Mouse (Mus musculus) megakaryocyte-erythroid progenitor cell, adult 5 weeks (primary cell): ENCODE measurements around the gene Plau. TPM values are rescaled to one million over a fixed set of nuclear protein-coding genes. Genes with fewer than 3 reads are reported as not detected.

Experiments
- polyA plus RNA-seq: library from polyadenylated mRNA; stranded (reverse); fragments of >175 nt; gene quantifications from 2 replicates; pipeline ENCODE4 v1.2.3, GENCODE M21; 2012

The Plau gene
- polyA plus RNA-seq = 0.37 and 0.69 TPM in 2 replicates

DNA sequence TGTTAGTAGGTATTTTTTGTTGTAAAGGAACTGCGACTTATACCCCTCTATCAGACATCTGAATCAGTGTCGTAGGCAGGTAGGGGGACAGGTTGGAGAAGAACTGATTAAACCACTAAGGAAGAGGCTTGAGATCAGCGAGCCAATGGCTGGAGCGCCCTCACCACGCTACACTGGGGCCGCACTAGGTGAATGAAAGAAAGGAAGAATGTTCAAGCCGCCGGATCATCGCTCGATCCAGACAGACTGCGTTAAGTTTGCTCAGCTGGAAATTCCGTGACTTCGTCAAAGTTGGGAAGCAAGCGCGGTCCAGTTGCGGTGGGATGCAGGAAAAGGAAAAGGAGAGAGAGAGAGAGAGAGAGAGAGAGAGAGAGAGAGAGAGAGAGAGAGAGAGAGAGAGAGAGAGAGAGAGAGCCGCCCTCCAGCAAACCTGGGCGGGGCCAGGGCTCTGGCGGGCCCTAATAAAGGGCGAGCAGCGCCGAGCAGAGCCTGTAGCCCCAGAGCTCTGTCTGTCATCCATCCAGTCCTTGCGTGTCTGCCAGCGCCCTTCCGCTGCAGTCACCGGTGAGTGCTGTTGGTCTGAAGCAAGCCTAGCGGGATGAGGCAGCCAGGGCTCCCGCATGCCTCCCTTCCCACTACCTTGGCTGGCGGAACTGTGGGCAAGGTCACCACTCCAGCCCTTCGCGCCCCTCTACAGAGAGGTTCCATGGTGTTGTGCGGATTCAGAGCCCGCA lies at the start of gene Plau:
Plau (plus strand) TSS at position 490 of the 734 bp plus-strand sequence.

DNA sequence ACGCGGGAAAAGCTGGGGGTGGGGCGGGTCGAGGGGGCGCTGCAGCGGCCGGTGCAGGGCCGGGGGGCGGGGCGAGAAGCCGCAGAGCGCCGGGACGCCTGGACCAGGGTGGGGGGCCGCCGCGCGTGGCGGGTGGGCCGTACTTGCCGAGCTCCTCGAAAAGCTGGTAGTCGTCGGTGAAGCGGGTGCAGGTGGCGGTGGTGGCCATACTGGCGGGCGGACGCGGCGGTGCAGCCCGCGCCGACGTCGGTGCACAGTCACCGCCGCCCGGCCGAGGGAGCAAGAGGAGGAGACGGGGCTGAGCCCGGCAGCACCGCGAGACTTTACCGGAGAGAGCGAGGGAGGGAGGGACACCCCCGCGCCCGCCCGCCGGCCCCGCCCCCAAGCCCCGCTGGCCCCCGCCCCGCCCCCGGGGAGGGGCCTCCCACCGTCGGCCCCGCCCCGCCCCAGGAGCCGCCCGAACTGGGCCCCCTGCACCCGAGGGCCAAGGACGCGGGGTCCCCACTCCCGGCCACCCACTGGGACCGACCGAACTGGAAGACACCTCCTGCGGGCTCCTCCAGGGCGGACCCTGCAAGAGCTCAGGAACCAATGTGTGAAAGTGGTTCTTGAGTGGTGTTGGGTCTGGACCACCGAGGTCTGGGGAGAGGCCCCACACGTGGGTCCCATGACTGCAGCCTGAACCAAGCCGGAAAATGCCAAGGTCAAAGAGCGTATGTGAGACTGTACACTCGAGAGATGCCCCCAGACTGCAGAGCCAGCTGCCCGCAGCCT lies 42.5 kb upstream of the Plau start, which contains the start of gene Camk2g:
Camk2g (minus strand) TSS at position 331 of the 774 bp plus-strand sequence.

Other genes with a start within 250 kb of the Plau start
- 2.2 and 2.7 TPM in 2 replicates for gene Usp54, start 195.6 kb upstream of the Plau start, polyA plus RNA-seq
- gene Myoz1, start 180.1 kb upstream of the Plau start, polyA plus RNA-seq = 0.12 TPM in 1 of 2 replicates, not detected in the other
- gene Synpo2l, start 168.3 kb upstream of the Plau start, polyA plus RNA-seq = 0.44 and 0.68 TPM in 2 replicates
- gene Sec24c, start 162.4 kb upstream of the Plau start, polyA plus RNA-seq = 199 and 207 TPM in 2 replicates
- gene Fut11, start 141.7 kb upstream of the Plau start, polyA plus RNA-seq = 9.1 and 10.2 TPM in 2 replicates
- 6.2 and 10.2 TPM in 2 replicates for gene Chchd1, start 133.7 kb upstream of the Plau start, polyA plus RNA-seq
- 84.3 and 87.9 TPM in 2 replicates for gene Zswim8, start 129.1 kb upstream of the Plau start, polyA plus RNA-seq
- 14.8 and 19.4 TPM in 2 replicates for gene Ndst2, start 102.1 kb upstream of the Plau start, polyA plus RNA-seq
- 29.5 and 50.9 TPM in 2 replicates for gene Camk2g, start 42.6 kb upstream of the Plau start, polyA plus RNA-seq
- gene Vcl, start 92.7 kb downstream of the Plau start, polyA plus RNA-seq = 18.9 and 22.6 TPM in 2 replicates
- 2.6 and 6.2 TPM in 2 replicates for gene Ap3m1, start 215.8 kb downstream of the Plau start, polyA plus RNA-seq
- 4.2 and 4.5 TPM in 2 replicates for gene Adk, start 215.9 kb downstream of the Plau start, polyA plus RNA-seq